Mouse (Mus musculus): Measurements from ENCODE around the gene Ccdc175.

GRCm38 (mm10) chr12:72096966-72097365 is 87.9 kb downstream of the Ccdc175 start:
- TF ChIP-seq CTCF (IDR thresholded peaks at IDR 0.05; ENCODE audit: low read depth) (no peak), EP300 (IDR thresholded peaks at IDR 0.05; ENCODE audit: low read depth) (no peak)

Measured in heart, postnatal 0 days (tissue).